Mouse (Mus musculus) midbrain, embryonic 14.5 days (tissue): ENCODE data around the gene Kcnj9. TPM values are rescaled to one million over a fixed set of nuclear protein-coding genes. Genes with fewer than 3 reads are reported as not detected.

ENCODE experiments used
- ATAC-seq: fragments of 200-750 bp; cut with Nextera tagmentation; 2 replicates; pipeline ENCODE4 v1.8.0; 2017; ENCODE audit warnings: moderate number of reproducible peaks, moderate library complexity; ENCODE audit not compliant: low FRiP score, low TSS enrichment
- DNase-seq: peaks from one replicate; pipeline ENCODE4 v3.0.0-alpha.2; 2015
- H3K27ac ChIP-seq: fragments of 300-500 bp; sonication (generic); replicated peaks from 2 replicates; pipeline ENCODE4 v1.5.1; 2014; ENCODE audit warnings: mild to moderate bottlenecking, low read depth, low read length, moderate library complexity
- H3K27me3 ChIP-seq: fragments of 300-500 bp; sonication (generic); 2 replicates; pipeline ENCODE4 v1.6.1; 2014; ENCODE audit warnings: low read length, control low read depth, mixed read lengths; ENCODE audit not compliant: control insufficient read depth, insufficient read depth
- H3K36me3 ChIP-seq: fragments of 300-500 bp; sonication (generic); 2 replicates; pipeline ENCODE4 v1.6.1; 2014; ENCODE audit warnings: low read length, control low read depth; ENCODE audit not compliant: control insufficient read depth, insufficient read depth
- H3K4me1 ChIP-seq: fragments of 300-500 bp; sonication (generic); 2 replicates; pipeline ENCODE4 v1.6.1; 2014; ENCODE audit warnings: mild to moderate bottlenecking, antibody characterized with exemption, low read length, control low read depth; ENCODE audit not compliant: control insufficient read depth, insufficient read depth
- H3K4me2 ChIP-seq: fragments of 300-500 bp; sonication (generic); 2 replicates; pipeline ENCODE4 v1.6.1; 2014; ENCODE audit warnings: mild to moderate bottlenecking, low read length, moderate library complexity
- H3K4me3 ChIP-seq: fragments of 300-500 bp; sonication (generic); replicated peaks from 2 replicates; pipeline ENCODE4 v1.5.1; 2014; ENCODE audit warnings: low read depth, low read length
- H3K9ac ChIP-seq: fragments of 300-500 bp; sonication (generic); replicated peaks from 2 replicates; pipeline ENCODE4 v1.6.1; 2014; ENCODE audit warnings: mild to moderate bottlenecking, low read length, moderate library complexity
- H3K9me3 ChIP-seq: fragments of 300-500 bp; sonication (generic); 2 replicates; pipeline ENCODE4 v1.6.1; 2016; ENCODE audit warnings: low read length, control low read depth, mixed read lengths; ENCODE audit not compliant: control insufficient read depth
- WGBS: fragments of 180-500 bp; shearing (Covaris S2); extraction: QIAGEN DNeasy Blood & Tissue Kit; methylation state at CpG from one replicate; pipeline ENCODE4 v1.1.7; 2014; 5-methylcytosine and 5-hydroxymethylcytosine counted together
- polyA plus RNA-seq: library from polyadenylated mRNA; unstranded; fragments of >200 nt; fragmentation: Nextera tagmentation; extraction: Ambion mirVana; gene quantifications from 2 replicates; pipeline ENCODE4 v1.2.1, GENCODE M21; 2014

Gene Kcnj9
- polyA plus RNA-seq, 1 experiment from 2014 or later, result 3.0 TPM

DNA sequence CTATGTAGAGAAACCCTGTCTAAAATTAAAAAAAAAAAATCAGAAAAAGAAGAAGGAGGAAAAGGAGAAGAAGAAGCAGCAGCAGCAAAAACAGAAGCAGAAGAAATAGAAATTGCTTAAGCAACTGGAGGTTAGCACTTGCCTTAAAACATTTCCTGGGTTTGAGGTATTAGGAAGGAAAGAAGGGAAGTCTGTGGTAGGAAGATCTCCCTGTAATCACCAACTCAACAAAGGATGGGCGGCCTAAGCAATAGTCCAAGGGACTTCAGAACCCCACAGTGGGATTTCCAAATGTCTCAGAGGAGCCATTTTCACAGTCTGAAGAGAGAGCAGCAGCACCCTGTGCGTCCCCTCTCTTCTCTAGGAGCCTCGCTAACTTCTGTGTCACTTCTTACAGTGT lies 23.3 kb upstream of the Kcnj9 start:
- no peak overlapping the region for H3K27ac ChIP-seq
- H3K27me3 ChIP-seq, result no peaks in the 10 kb centered on the region
- DNase-seq (no peak), ATAC-seq (no peak)
- peaks cover 41% of the 10 kb centered on the region for H3K4me1 ChIP-seq
- no peaks in the 10 kb centered on the region for H3K9me3 ChIP-seq
- H3K4me3 ChIP-seq, result no peak overlapping the region
- H3K36me3 ChIP-seq, result no peaks in the 10 kb centered on the region
- no peak overlapping the region for H3K4me2 ChIP-seq
- no peak overlapping the region for H3K9ac ChIP-seq
- 93% methylated on average over 3 of the region's 3 CpGs for WGBS

GRCm38 (mm10) chr1:172352001-172352400 lies 22.9 kb upstream of the Kcnj9 start:
- Histone ChIP-seq H3K27me3 (no peaks in the 10 kb centered on the region), H3K4me3 (no peak overlapping the region), H3K4me1 (peaks cover 41% of the 10 kb centered on the region), H3K9ac (no peak overlapping the region), H3K4me2 (no peak overlapping the region), H3K27ac (no peak overlapping the region), H3K36me3 (no peaks in the 10 kb centered on the region), H3K9me3 (no peaks in the 10 kb centered on the region)
- DNase-seq (no peak), ATAC-seq (no peak)
- WGBS, result 75% methylated on average over 6 of the region's 6 CpGs

- H3K9ac ChIP-seq, result peak overlapping the region; percentile 36; the same call in 1 of the 2 replicates
- H3K36me3 ChIP-seq, result no peaks in the 10 kb centered on the region
- H3K4me2 ChIP-seq, result peak overlapping the region; percentile 34
- H3K4me3 ChIP-seq, result no peak overlapping the region
- peak overlapping the region; percentile 86 for H3K27ac ChIP-seq
- H3K27me3 ChIP-seq, result no peaks in the 10 kb centered on the region
- no peaks in the 10 kb centered on the region for H3K9me3 ChIP-seq
- 2% methylated on average over 19 of the region's 19 CpGs for WGBS
- peaks cover 27% of the 10 kb centered on the region for H3K4me1 ChIP-seq
- ATAC-seq (peak; percentile 93), DNase-seq (peak; percentile 83)
Measured at GRCm38 (mm10) chr1:172349916-172350812, 21.0 kb upstream of the Kcnj9 start.

GRCm38 (mm10) chr1:172349504-172349903 lies 20.4 kb upstream of the Kcnj9 start:
- Histone ChIP-seq H3K9me3 (no peaks in the 10 kb centered on the region), H3K4me1 (peaks cover 24% of the 10 kb centered on the region), H3K4me3 (no peak overlapping the region), H3K9ac (peak overlapping the region; percentile 36; the same call in 1 of the 2 replicates), H3K27me3 (no peaks in the 10 kb centered on the region), H3K27ac (peak overlapping the region; percentile 86), H3K36me3 (no peaks in the 10 kb centered on the region), H3K4me2 (peak overlapping the region; percentile 34)
- 29% methylated on average over 5 of the region's 5 CpGs for WGBS
- DNase-seq (no peak), ATAC-seq (peak; percentile 18)

GRCm38 (mm10) chr1:172347382-172347781 lies 18.3 kb upstream of the Kcnj9 start:
- ATAC-seq, result no peak
- WGBS, result 93% methylated on average over 12 of the region's 12 CpGs

GRCm38 (mm10) chr1:172346707-172347106 lies 17.6 kb upstream of the Kcnj9 start:
- H3K4me3 ChIP-seq, result no peak overlapping the region
- no peak overlapping the region for H3K4me2 ChIP-seq
- H3K9me3 ChIP-seq, result no peaks in the 10 kb centered on the region
- ATAC-seq (no peak), DNase-seq (no peak)
- 88% methylated on average over 10 of the region's 10 CpGs for WGBS
- H3K9ac ChIP-seq, result no peak overlapping the region
- no peak overlapping the region for H3K27ac ChIP-seq
- peaks cover 2% of the 10 kb centered on the region; the same call in 1 of the 2 replicates for H3K27me3 ChIP-seq
- no peaks in the 10 kb centered on the region for H3K36me3 ChIP-seq
- H3K4me1 ChIP-seq, result peaks cover 24% of the 10 kb centered on the region

More at GRCm38 (mm10) chr1:172347382-172347781, 18.3 kb upstream of the Kcnj9 start:
- no peaks in the 10 kb centered on the region for H3K27me3 ChIP-seq
- no peaks in the 10 kb centered on the region for H3K36me3 ChIP-seq
- H3K4me3 ChIP-seq, result no peak overlapping the region
- no peak overlapping the region for H3K27ac ChIP-seq
- H3K9ac ChIP-seq, result no peak overlapping the region
- H3K9me3 ChIP-seq, result no peaks in the 10 kb centered on the region
- H3K4me2 ChIP-seq, result no peak overlapping the region
- no peak for DNase-seq
- peaks cover 24% of the 10 kb centered on the region for H3K4me1 ChIP-seq

DNA sequence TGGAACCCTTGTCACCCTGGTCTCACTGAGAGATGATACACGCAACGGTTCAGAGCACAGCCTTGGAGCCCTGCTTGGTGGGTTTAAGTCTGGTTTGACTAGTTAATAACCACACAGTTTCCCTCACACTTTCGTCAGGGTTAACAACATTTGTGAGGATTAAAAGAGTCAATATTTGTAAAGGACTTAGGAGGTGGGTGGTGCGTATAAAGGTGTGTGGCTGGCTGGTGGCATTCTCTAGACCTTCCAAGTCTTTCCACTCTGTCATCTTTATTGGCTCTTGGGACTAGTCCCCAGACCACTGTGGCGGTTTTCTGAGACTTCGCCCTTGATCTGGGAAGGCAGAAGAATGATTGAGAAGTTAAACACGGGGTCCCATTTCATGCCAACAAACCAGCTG lies 15.7 kb upstream of the Kcnj9 start:
- Histone ChIP-seq H3K27ac (no peak overlapping the region), H3K27me3 (peaks cover 4% of the 10 kb centered on the region; the same call in 1 of the 2 replicates), H3K9ac (no peak overlapping the region), H3K36me3 (no peaks in the 10 kb centered on the region), H3K9me3 (no peaks in the 10 kb centered on the region), H3K4me1 (peaks cover 11% of the 10 kb centered on the region), H3K4me3 (no peak overlapping the region), H3K4me2 (no peak overlapping the region)
- no peak for DNase-seq
- 87% methylated on average over 7 of the region's 7 CpGs for WGBS
- no peak for ATAC-seq

GRCm38 (mm10) chr1:172343914-172344313 lies 14.8 kb upstream of the Kcnj9 start:
- peaks cover 4% of the 10 kb centered on the region; the same call in 1 of the 2 replicates for H3K27me3 ChIP-seq
- ATAC-seq (no peak), DNase-seq (no peak)
- H3K4me3 ChIP-seq, result no peak overlapping the region
- no peak overlapping the region for H3K9ac ChIP-seq
- H3K4me1 ChIP-seq, result peaks cover 2% of the 10 kb centered on the region; the same call in 1 of the 2 replicates
- no peaks in the 10 kb centered on the region for H3K9me3 ChIP-seq
- H3K4me2 ChIP-seq, result no peak overlapping the region
- 47% methylated on average over 3 of the region's 3 CpGs for WGBS
- no peaks in the 10 kb centered on the region for H3K36me3 ChIP-seq
- no peak overlapping the region; the same call in 1 of the 2 replicates for H3K27ac ChIP-seq

GRCm38 (mm10) chr1:172342729-172343128 lies 13.6 kb upstream of the Kcnj9 start:
- H3K27ac ChIP-seq, result no peak overlapping the region
- 81% methylated on average over 3 of the region's 3 CpGs for WGBS
- no peaks in the 10 kb centered on the region for H3K36me3 ChIP-seq
- H3K9ac ChIP-seq, result no peak overlapping the region
- ATAC-seq, result peak; percentile 46
- no peak for DNase-seq
- no peaks in the 10 kb centered on the region for H3K4me1 ChIP-seq
- no peak overlapping the region for H3K4me3 ChIP-seq
- H3K27me3 ChIP-seq, result peaks cover 4% of the 10 kb centered on the region; the same call in 1 of the 2 replicates
- H3K4me2 ChIP-seq, result peak overlapping the region; percentile 62; the same call in 1 of the 2 replicates
- H3K9me3 ChIP-seq, result no peaks in the 10 kb centered on the region
